Mouse (Mus musculus) intestine, postnatal 0 days (tissue): ENCODE measurements at regions not wholly inside any gene's neighbourhood (a gene's known extent, or its start where the extent isn't known, plus 50 kb on each side); places are given as distances from the start of the nearest gene placed in this dataset.

Experiments used
- ATAC-seq: fragments of 200-750 bp; cut with Nextera tagmentation; 2 replicates; pipeline ENCODE4 v1.8.0; 2017; ENCODE audit warnings: mild to moderate bottlenecking, moderate TSS enrichment, moderate library complexity
- H3K27ac ChIP-seq: fragments of 300-500 bp; sonication (generic); 2 replicates; pipeline ENCODE4 v1.5.1; 2014; ENCODE audit warnings: mild to moderate bottlenecking, low read depth, low read length, moderate library complexity
- H3K27me3 ChIP-seq: fragments of 300-500 bp; sonication (generic); replicated peaks from 2 replicates; pipeline ENCODE4 v1.6.1; 2014; ENCODE audit warnings: low read length, mixed read lengths; ENCODE audit not compliant: control insufficient read depth, insufficient read depth
- H3K36me3 ChIP-seq: fragments of 300-500 bp; sonication (generic); 2 replicates; pipeline ENCODE4 v1.6.1; 2014; ENCODE audit warnings: mild to moderate bottlenecking, moderate library complexity; ENCODE audit not compliant: control insufficient read depth, insufficient read depth
- H3K4me1 ChIP-seq: fragments of 300-500 bp; sonication (generic); replicated peaks from 2 replicates; pipeline ENCODE4 v1.6.1; 2014; ENCODE audit warnings: antibody characterized with exemption, low read length, mixed read lengths; ENCODE audit not compliant: control insufficient read depth, insufficient read depth
- H3K4me2 ChIP-seq: fragments of 300-500 bp; sonication (generic); replicated peaks from 2 replicates; pipeline ENCODE4 v1.6.1; 2014; ENCODE audit warnings: low read depth, mild to moderate bottlenecking, moderate library complexity
- H3K4me3 ChIP-seq: fragments of 300-500 bp; sonication (generic); 2 replicates; pipeline ENCODE4 v1.5.1; 2014; ENCODE audit warnings: low read depth, low read length
- H3K9ac ChIP-seq: fragments of 300-500 bp; sonication (generic); 2 replicates; pipeline ENCODE4 v1.6.1; 2014; ENCODE audit warnings: mild to moderate bottlenecking, low read depth, low read length
- H3K9me3 ChIP-seq: fragments of 300-500 bp; sonication (generic); 2 replicates; pipeline ENCODE4 v1.6.1; 2016; ENCODE audit warnings: mixed run types; ENCODE audit not compliant: control insufficient read depth
- CTCF ChIP-seq: sonication (generic); IDR thresholded peaks from 2 replicates; pipeline ENCODE4 v1.5.1; 2016; ENCODE audit warnings: low read depth, mild to moderate bottlenecking, control low read depth, antibody characterized with exemption, moderate library complexity
- WGBS: fragments of 180-500 bp; shearing (Covaris S2); extraction: QIAGEN DNeasy Blood & Tissue Kit; methylation state at CpG from one replicate; pipeline ENCODE4 v1.1.7; 2014; 5-methylcytosine and 5-hydroxymethylcytosine counted together

- Histone ChIP-seq H3K36me3 (no peaks in the 10 kb centered on the region), H3K9me3 (no peaks in the 10 kb centered on the region), H3K9ac (no peak overlapping the region), H3K4me3 (no peak overlapping the region), H3K27ac (no peak overlapping the region), H3K4me2 (no peak overlapping the region), H3K27me3 (no peaks in the 10 kb centered on the region), H3K4me1 (no peaks in the 10 kb centered on the region; the same call in 1 of the 2 replicates)
- ATAC-seq: no peak
- no peak for TF ChIP-seq CTCF
- WGBS: 90% methylated on average over 6 of the region's 6 CpGs
Measured at GRCm38 (mm10) chr4:89379622-89380329, 68.9 kb upstream of the Cdkn2b start.

GRCm38 (mm10) chr4:89372631-89373030, 61.8 kb upstream of the Cdkn2b start:
- H3K4me2 ChIP-seq: no peak overlapping the region
- H3K4me1 ChIP-seq: no peaks in the 10 kb centered on the region
- no peak for TF ChIP-seq CTCF
- 80% methylated on average over 6 of the region's 6 CpGs for WGBS
- no peaks in the 10 kb centered on the region for H3K27me3 ChIP-seq
- H3K9ac ChIP-seq: no peak overlapping the region
- H3K4me3 ChIP-seq: no peak overlapping the region
- no peak overlapping the region for H3K27ac ChIP-seq
- no peak for ATAC-seq
- no peaks in the 10 kb centered on the region for H3K36me3 ChIP-seq
- H3K9me3 ChIP-seq: no peaks in the 10 kb centered on the region

- Histone ChIP-seq H3K9me3 (no peaks in the 10 kb centered on the region), H3K4me1 (no peaks in the 10 kb centered on the region), H3K9ac (no peak overlapping the region), H3K36me3 (no peaks in the 10 kb centered on the region), H3K27ac (no peak overlapping the region), H3K27me3 (no peaks in the 10 kb centered on the region), H3K4me2 (no peak overlapping the region), H3K4me3 (no peak overlapping the region)
- no peak for ATAC-seq
- no peak for TF ChIP-seq CTCF
- WGBS: 78% methylated on average over 12 of the region's 12 CpGs
Measured at GRCm38 (mm10) chr4:89368850-89369524, 58.1 kb upstream of the Cdkn2b start.

- Histone ChIP-seq H3K4me1 (no peaks in the 10 kb centered on the region), H3K27me3 (no peaks in the 10 kb centered on the region), H3K9ac (no peak overlapping the region), H3K9me3 (no peaks in the 10 kb centered on the region), H3K27ac (no peak overlapping the region), H3K4me2 (no peak overlapping the region), H3K36me3 (no peaks in the 10 kb centered on the region), H3K4me3 (no peak overlapping the region)
- ATAC-seq: no peak
- peak; percentile 27; the same call in 1 of the 2 replicates for TF ChIP-seq CTCF
- WGBS: 52% methylated on average over 10 of the region's 10 CpGs
Measured at GRCm38 (mm10) chr4:89366581-89367141, 55.8 kb upstream of the Cdkn2b start.

GRCm38 (mm10) chr4:89365875-89366274, 55.0 kb upstream of the Cdkn2b start:
- Histone ChIP-seq H3K36me3 (no peaks in the 10 kb centered on the region), H3K9ac (no peak overlapping the region), H3K4me1 (no peaks in the 10 kb centered on the region), H3K4me2 (no peak overlapping the region), H3K4me3 (no peak overlapping the region), H3K9me3 (no peaks in the 10 kb centered on the region), H3K27me3 (no peaks in the 10 kb centered on the region), H3K27ac (no peak overlapping the region)
- WGBS: 62% methylated on average over 5 of the region's 5 CpGs
- no peak for ATAC-seq
- TF ChIP-seq CTCF: no peak

GRCm38 (mm10) chr4:89363150-89363683, 52.4 kb upstream of the Cdkn2b start:
- no peak overlapping the region for H3K9ac ChIP-seq
- no peaks in the 10 kb centered on the region; the same call in 1 of the 2 replicates for H3K4me1 ChIP-seq
- 63% methylated on average over 2 of the region's 2 CpGs for WGBS
- no peaks in the 10 kb centered on the region for H3K9me3 ChIP-seq
- no peaks in the 10 kb centered on the region for H3K27me3 ChIP-seq
- TF ChIP-seq CTCF: no peak
- no peaks in the 10 kb centered on the region for H3K36me3 ChIP-seq
- no peak for ATAC-seq
- no peak overlapping the region for H3K4me3 ChIP-seq
- H3K4me2 ChIP-seq: no peak overlapping the region
- no peak overlapping the region for H3K27ac ChIP-seq
